Mouse (Mus musculus) liver, embryonic 11.5 days (tissue): ENCODE measurements around the gene Gm20458. TPM values are rescaled to one million over a fixed set of nuclear protein-coding genes. Genes with fewer than 3 reads are reported as not detected.

Experiments used
- ATAC-seq: fragments of 200-750 bp; cut with Nextera tagmentation; replicated peaks from 2 replicates; pipeline ENCODE4 v1.8.0; 2017; ENCODE audit warnings: moderate number of reproducible peaks, mild to moderate bottlenecking, moderate TSS enrichment, moderate library complexity; ENCODE audit not compliant: low FRiP score
- DNase-seq: peaks from one replicate; pipeline ENCODE4 v3.0.0-alpha.2; 2017; ENCODE audit warnings: low spot score
- H3K27ac ChIP-seq: fragments of 300-500 bp; sonication (generic); 2 replicates; pipeline ENCODE4 v1.5.1; 2014; ENCODE audit warnings: mild to moderate bottlenecking, low read depth, low read length, control low read depth
- H3K27me3 ChIP-seq: fragments of 300-500 bp; sonication (generic); replicated peaks from 2 replicates; pipeline ENCODE4 v1.6.1; 2014; ENCODE audit warnings: low read length, mixed read lengths; ENCODE audit not compliant: control insufficient read depth, insufficient read depth
- H3K36me3 ChIP-seq: fragments of 300-500 bp; sonication (generic); 2 replicates; pipeline ENCODE4 v1.6.1; 2014; ENCODE audit warnings: mild to moderate bottlenecking, low read length, moderate library complexity, mixed read lengths; ENCODE audit not compliant: control insufficient read depth, insufficient read depth
- H3K4me1 ChIP-seq: fragments of 300-500 bp; sonication (generic); replicated peaks from 2 replicates; pipeline ENCODE4 v1.6.1; 2014; ENCODE audit warnings: low read length, mixed read lengths; ENCODE audit not compliant: control insufficient read depth, insufficient read depth
- H3K4me2 ChIP-seq: fragments of 300-500 bp; sonication (generic); 2 replicates; pipeline ENCODE4 v1.6.1; 2014; ENCODE audit warnings: mild to moderate bottlenecking, control low read depth, moderate library complexity
- H3K4me3 ChIP-seq: fragments of 300-500 bp; sonication (generic); 2 replicates; pipeline ENCODE4 v1.5.1; 2014; ENCODE audit warnings: low read depth, low read length, control low read depth
- H3K9ac ChIP-seq: fragments of 300-500 bp; sonication (generic); 2 replicates; pipeline ENCODE4 v1.6.1; 2014; ENCODE audit warnings: low read depth, low read length, control low read depth
- H3K9me3 ChIP-seq: fragments of 300-500 bp; sonication (generic); 2 replicates; pipeline ENCODE4 v1.6.1; 2016; ENCODE audit warnings: low read length, inconsistent platforms, mixed read lengths; ENCODE audit not compliant: control insufficient read depth
- WGBS: fragments of 180-500 bp; shearing (Covaris S2); extraction: QIAGEN DNeasy Blood & Tissue Kit; methylation state at CpG from one replicate; pipeline ENCODE4 v1.1.7; 2014; 5-methylcytosine and 5-hydroxymethylcytosine counted together
- polyA plus RNA-seq: library from polyadenylated mRNA; unstranded; fragments of >200 nt; fragmentation: Nextera tagmentation; extraction: Ambion mirVana; gene quantifications from 2 replicates; pipeline ENCODE4 v1.2.1, GENCODE M21; 2014

The Gm20458 gene
- polyA plus RNA-seq, 1 experiment from 2014 or later = 4.4 TPM

DNA sequence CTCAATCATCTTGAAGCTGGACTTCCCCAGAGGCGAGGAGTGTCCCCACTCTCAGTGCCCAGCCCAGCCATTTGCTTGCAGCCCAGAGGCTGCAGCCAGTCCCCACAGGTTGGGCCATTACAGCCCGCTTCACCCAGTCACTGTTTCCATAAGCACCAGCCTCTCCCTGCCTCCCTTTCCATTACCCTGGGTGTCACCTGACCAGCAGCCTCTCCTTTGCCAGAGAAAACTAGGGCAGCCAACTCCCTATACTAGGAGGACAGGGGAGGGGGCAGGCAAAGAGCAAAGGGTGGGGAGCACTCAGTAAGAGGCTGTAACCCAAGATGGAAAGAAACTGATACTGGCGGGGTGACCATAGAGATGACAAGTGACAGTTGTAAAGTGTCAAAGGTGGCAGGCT, 23.8 kb upstream of the Gm20458 start:
- Histone ChIP-seq H3K4me3 (no peak overlapping the region), H3K9ac (no peak overlapping the region)
- no peak for ATAC-seq

DNA sequence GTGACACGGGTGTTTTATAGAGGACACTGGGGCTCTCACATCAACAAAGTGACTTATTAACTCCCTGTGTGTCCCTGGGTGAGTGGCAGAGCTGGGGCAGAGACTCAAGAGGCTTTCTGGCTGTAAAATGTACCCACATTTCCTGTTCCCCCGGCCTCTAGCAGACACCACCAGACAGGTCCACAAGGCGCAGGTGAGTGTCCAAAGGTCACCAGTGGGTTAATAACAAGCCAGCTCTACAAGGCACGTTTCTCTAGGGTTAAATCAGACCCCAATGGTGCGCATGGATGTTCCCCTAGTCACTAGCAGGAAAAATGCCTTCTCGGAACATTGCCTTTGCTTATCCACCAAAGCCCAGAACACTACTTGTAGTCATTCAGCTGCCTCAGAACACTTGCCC, 23.1 kb upstream of the Gm20458 start:
- H3K36me3 ChIP-seq = no peaks in the 10 kb centered on the region
- H3K4me2 ChIP-seq = peak overlapping the region; percentile 32
- no peak overlapping the region for H3K9ac ChIP-seq
- DNase-seq (no peak), ATAC-seq (no peak)
- no peaks in the 10 kb centered on the region for H3K9me3 ChIP-seq
- 64% methylated on average over 6 of the region's 6 CpGs for WGBS
- peaks cover 30% of the 10 kb centered on the region for H3K27me3 ChIP-seq
- no peak overlapping the region for H3K27ac ChIP-seq
- H3K4me1 ChIP-seq = peaks cover 28% of the 10 kb centered on the region
- H3K4me3 ChIP-seq = no peak overlapping the region

More for the DNA sequence above, 23.8 kb upstream of the Gm20458 start:
- DNase-seq = no peak
- 34% methylated on average over 3 of the region's 3 CpGs for WGBS
- Histone ChIP-seq H3K27me3 (peaks cover 26% of the 10 kb centered on the region), H3K27ac (peak overlapping the region; percentile 41; the same call in 1 of the 2 replicates), H3K4me2 (peak overlapping the region; percentile 32), H3K4me1 (peaks cover 29% of the 10 kb centered on the region), H3K9me3 (no peaks in the 10 kb centered on the region), H3K36me3 (no peaks in the 10 kb centered on the region)

DNA sequence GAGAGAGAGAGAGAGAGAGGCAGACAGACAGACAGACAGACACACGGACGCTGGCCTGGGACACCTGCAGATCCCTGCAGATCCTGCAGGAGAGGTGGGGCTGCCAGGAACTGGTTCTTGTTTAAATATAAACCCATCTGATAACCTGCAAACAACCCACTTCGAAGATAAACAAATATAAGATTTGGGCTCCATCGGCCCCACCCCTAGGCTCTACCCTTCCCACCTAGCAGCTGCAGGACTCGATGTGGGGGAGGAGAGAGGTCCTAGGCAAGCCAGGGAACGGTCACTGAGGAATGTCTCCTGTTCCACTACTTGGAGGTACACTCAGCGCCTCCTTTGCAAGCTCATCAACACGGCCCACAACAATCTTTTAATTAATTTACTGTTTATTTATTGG, 22.5 kb upstream of the Gm20458 start:
- no peak overlapping the region for H3K4me3 ChIP-seq
- H3K9ac ChIP-seq = no peak overlapping the region
- H3K4me1 ChIP-seq = peaks cover 22% of the 10 kb centered on the region
- no peaks in the 10 kb centered on the region for H3K36me3 ChIP-seq
- no peak for ATAC-seq
- no peak overlapping the region for H3K27ac ChIP-seq
- no peak for DNase-seq
- H3K27me3 ChIP-seq = peaks cover 35% of the 10 kb centered on the region
- 56% methylated on average over 8 of the region's 8 CpGs for WGBS
- H3K4me2 ChIP-seq = peak overlapping the region; percentile 32
- no peaks in the 10 kb centered on the region for H3K9me3 ChIP-seq

DNA sequence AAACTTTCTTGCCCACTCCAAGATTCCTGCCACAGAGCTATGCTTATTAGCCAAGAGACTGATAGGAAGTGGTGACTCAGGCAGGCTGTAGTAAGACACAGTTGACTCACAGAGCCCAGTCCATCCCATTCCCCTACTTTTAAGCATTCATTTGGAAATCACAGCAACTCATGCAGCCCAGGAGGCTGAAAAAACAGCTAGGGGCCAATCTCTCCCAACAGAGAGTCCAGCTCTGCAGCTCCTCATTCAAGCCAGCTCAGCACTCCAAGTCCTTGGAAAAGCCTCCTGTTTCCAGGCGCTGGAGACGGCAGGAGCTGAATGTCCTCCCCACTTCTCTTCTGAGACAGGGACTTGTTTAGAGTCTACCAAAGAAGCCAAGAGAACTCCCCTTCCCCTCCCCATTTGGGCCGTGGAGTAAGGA, 21.8 kb upstream of the Gm20458 start:
- Histone ChIP-seq H3K27ac (no peak overlapping the region), H3K27me3 (peaks cover 42% of the 10 kb centered on the region), H3K4me3 (no peak overlapping the region), H3K4me1 (peaks cover 22% of the 10 kb centered on the region), H3K9ac (no peak overlapping the region), H3K9me3 (no peaks in the 10 kb centered on the region), H3K4me2 (peak overlapping the region; percentile 32), H3K36me3 (no peaks in the 10 kb centered on the region)
- DNase-seq = no peak
- no peak for ATAC-seq
- WGBS = 41% methylated on average over 3 of the region's 3 CpGs

DNA sequence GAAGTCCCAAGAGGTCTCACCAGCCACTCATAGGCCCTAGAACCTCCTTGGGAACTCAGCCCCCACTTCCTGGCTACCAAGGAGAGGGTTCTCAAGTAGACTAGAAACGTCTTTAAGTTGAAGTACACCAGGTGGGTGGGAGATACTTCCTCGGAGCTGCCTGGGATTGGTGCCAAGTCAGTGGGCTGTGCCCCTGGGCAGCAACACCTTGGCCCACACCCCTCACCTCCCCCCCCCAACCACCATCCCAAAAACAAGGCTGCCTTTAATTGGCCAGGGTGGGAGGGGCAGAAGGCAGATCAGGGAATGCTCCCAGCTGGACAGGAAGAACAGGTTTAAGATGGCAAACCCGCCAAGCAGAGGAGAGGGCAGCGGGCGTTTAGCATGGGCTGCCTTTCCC, 20.5 kb upstream of the Gm20458 start:
- H3K4me1 ChIP-seq = peaks cover 15% of the 10 kb centered on the region
- DNase-seq (no peak), ATAC-seq (no peak)
- H3K4me3 ChIP-seq = no peak overlapping the region
- H3K27me3 ChIP-seq = peaks cover 42% of the 10 kb centered on the region
- no peak overlapping the region for H3K9ac ChIP-seq
- H3K4me2 ChIP-seq = peak overlapping the region; percentile 16; the same call in 1 of the 2 replicates
- no peaks in the 10 kb centered on the region for H3K36me3 ChIP-seq
- H3K27ac ChIP-seq = no peak overlapping the region
- H3K9me3 ChIP-seq = no peaks in the 10 kb centered on the region
- WGBS = 75% methylated on average over 5 of the region's 5 CpGs

DNA sequence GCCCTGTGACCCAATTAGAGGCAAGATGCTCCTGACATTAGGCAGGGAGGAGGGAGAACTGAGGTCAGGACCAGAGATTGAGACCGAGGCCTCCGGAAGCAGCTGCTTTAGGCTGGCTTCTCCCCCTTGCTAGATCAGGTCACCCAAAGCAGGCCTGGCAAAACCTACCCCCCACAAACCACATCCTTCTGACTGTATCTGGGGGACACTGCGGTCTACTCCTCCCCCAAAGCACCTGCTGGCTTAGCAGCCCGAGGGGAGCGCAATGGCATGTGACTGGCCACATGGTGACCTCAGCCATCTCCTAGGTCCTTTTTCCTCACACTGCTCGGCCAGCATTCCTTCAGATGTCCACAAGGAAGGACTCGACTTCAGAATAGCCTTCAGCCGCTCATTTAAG, 19.6 kb upstream of the Gm20458 start:
- ATAC-seq = no peak
- Histone ChIP-seq H3K4me3 (peak overlapping the region; percentile 57), H3K27ac (no peak overlapping the region), H3K9me3 (no peaks in the 10 kb centered on the region), H3K4me2 (peak overlapping the region; percentile 65), H3K36me3 (no peaks in the 10 kb centered on the region), H3K27me3 (peaks cover 42% of the 10 kb centered on the region), H3K9ac (0 out of 2 replicates have a peak overlapping the region, but pooled peaks have one; percentile 15), H3K4me1 (peaks cover 9% of the 10 kb centered on the region)
- WGBS = 22% methylated on average over 8 of the region's 8 CpGs
- DNase-seq = no peak

DNA sequence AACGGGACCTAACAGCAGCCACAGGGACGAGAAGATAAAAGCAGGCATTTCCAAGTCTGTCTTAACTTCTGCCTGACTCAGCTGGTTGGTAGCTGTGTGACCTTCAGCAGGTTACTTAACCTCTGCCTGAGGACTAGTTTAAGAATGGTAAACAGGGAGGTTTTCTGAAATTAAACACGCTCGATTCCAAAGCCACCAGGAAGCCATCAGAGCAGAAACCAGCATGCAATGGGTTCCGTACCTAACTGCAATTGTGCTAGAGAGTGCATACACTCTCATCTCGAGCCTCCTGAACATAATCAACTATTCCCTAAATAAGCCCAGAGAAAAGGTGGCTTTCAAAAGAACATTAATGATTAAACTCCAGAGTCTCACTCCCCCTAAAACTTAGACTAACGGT, 19.0 kb upstream of the Gm20458 start:
- H3K4me3 ChIP-seq = peak overlapping the region; percentile 57
- H3K9me3 ChIP-seq = no peaks in the 10 kb centered on the region
- WGBS = 26% methylated on average over 7 of the region's 7 CpGs
- no peak overlapping the region for H3K27ac ChIP-seq
- H3K36me3 ChIP-seq = no peaks in the 10 kb centered on the region
- peak overlapping the region; percentile 65 for H3K4me2 ChIP-seq
- H3K27me3 ChIP-seq = peaks cover 38% of the 10 kb centered on the region
- ATAC-seq (no peak), DNase-seq (no peak)
- peak overlapping the region; percentile 23; the same call in 1 of the 2 replicates for H3K9ac ChIP-seq
- peaks cover 5% of the 10 kb centered on the region for H3K4me1 ChIP-seq

DNA sequence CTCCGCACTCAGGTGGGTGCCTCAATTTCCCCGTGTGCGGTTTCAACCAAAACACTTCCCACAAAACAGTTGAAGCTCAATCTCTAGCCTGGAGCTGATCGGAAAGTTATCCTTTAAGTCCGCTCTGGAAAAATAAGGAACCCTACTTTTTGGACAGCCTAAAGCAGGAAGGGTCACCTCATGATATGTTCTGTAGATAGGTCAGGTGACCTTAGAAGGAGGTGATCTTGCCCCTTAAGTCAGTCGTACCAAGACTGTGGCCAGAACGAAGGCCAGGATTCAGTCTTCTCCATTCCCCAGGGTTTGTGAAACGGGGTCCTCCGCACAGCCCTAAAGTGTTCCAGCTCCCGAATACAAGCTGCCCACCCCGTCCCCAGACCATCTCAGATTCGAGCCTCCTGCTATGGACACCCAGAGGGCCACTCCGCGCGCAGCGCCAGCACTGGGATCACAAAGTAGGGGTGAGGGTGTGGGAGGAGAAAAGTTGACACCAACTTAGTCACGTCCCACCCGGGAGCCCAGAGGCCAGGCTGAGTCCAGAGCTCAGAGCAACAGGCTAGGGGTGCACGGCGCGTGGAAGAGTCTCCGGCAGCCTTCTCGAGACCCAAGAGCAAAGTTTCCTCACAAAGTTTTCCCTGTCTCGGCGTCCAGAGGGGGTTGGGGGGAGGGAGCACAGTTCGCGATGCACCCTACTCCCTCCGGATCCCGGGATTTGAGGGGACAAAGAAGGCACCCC, 18.3 kb upstream of the Gm20458 start:
- Histone ChIP-seq H3K9ac (peak overlapping the region; percentile 64), H3K9me3 (no peaks in the 10 kb centered on the region), H3K4me3 (peak overlapping the region; percentile 57), H3K4me2 (peak overlapping the region; percentile 65), H3K27me3 (peaks cover 36% of the 10 kb centered on the region), H3K27ac (peak overlapping the region; percentile 53; the same call in 1 of the 2 replicates), H3K4me1 (peaks cover 5% of the 10 kb centered on the region), H3K36me3 (no peaks in the 10 kb centered on the region)
- WGBS = 5% methylated on average over 29 of the region's 29 CpGs
- DNase-seq = no peak
- ATAC-seq = 0 out of 2 replicates have a peak, but pooled peaks have one; percentile 13

DNA sequence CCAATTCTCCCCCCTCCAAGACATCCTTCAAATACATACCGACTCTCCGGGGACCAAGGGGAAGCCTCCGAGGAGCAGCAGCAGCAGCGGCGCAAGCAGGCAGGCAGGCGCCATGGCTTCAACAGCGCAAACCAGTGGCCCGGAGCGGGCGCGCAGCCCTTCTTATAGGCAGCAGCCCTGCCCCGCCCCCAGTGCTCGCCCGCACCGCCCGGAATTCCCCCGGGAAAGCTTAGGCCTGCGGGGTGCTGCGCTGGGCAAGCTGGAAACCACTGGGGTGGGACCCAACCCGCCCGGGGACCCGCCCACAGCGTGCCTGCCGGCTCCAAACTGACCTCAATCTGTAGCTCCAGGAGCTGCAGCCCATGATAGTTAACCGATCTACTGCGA, 17.7 kb upstream of the Gm20458 start:
- ATAC-seq (peak; percentile 80), DNase-seq (peak; percentile 78)
- under 1% methylated on average over 26 of the region's 26 CpGs for WGBS
- peak overlapping the region; percentile 64 for H3K9ac ChIP-seq
- H3K9me3 ChIP-seq = no peaks in the 10 kb centered on the region
- peak overlapping the region; percentile 57 for H3K4me3 ChIP-seq
- H3K36me3 ChIP-seq = no peaks in the 10 kb centered on the region
- H3K4me1 ChIP-seq = peaks cover 5% of the 10 kb centered on the region
- H3K4me2 ChIP-seq = peak overlapping the region; percentile 65
- peaks cover 34% of the 10 kb centered on the region for H3K27me3 ChIP-seq
- H3K27ac ChIP-seq = peak overlapping the region; percentile 53; the same call in 1 of the 2 replicates
